11 mouse cellular contexts compared by ENCODE assay signal in genomic region chr9:30613715-30614114, GRCm38 (mm10).
DNase-seq lines count a peak whose midpoint lies in the region; ATAC-seq and TF ChIP-seq lines count a peak whose summit lies in the region.
"Had no signal": no experiment of that assay in that cellular context is flagged by ENCODE, and none has a peak within 500 bp of the region (broad histone marks: within the 10 kb centered on the region; RNA-seq: fewer than 3 reads in every experiment).

No protein-coding gene starts in this region.

- no peak overlapping the region for H3K4me2 ChIP-seq in heart, embryonic 11.5 days
- no peak overlapping the region for H3K4me2 ChIP-seq in lung, postnatal 0 days (replicated peaks; ENCODE audit: low read depth, low read length)
- no peak overlapping the region for H3K4me2 ChIP-seq in heart, postnatal 0 days (ENCODE audit: low read depth, low read length)
- H3K4me2 ChIP-seq: hindbrain, embryonic 14.5 days had no signal

- H3K4me1 ChIP-seq in heart, adult 2 months (ENCODE audit: control insufficient read depth, insufficient read depth, low read length): no peaks in the 10 kb centered on the region; the same call in 1 of the 2 replicates
- no peaks in the 10 kb centered on the region for H3K4me1 ChIP-seq in heart, embryonic 11.5 days (ENCODE audit: control insufficient read depth, insufficient read depth, low read length)
- H3K4me1 ChIP-seq in lung, postnatal 0 days (ENCODE audit: insufficient read depth, low read depth, low read length): no peaks in the 10 kb centered on the region
- H3K4me1 ChIP-seq in heart, postnatal 0 days (ENCODE audit: control insufficient read depth, insufficient read depth): no peaks in the 10 kb centered on the region

- H3K4me3 ChIP-seq in heart, adult 2 months: no peak overlapping the region
- no peak overlapping the region for H3K4me3 ChIP-seq in heart, embryonic 11.5 days (ENCODE audit: low read depth, low read length)
- no peak overlapping the region for H3K4me3 ChIP-seq in lung, postnatal 0 days (ENCODE audit: low read depth, low read length)
- no peak overlapping the region for H3K4me3 ChIP-seq in heart, postnatal 0 days (ENCODE audit: low read depth, low read length)

- no peak for TF ChIP-seq POLR2A in heart, adult 2 months (IDR thresholded peaks at IDR 0.05; ENCODE audit: insufficient read depth, low read depth, low read length)

- no peaks in the 10 kb centered on the region for H3K36me3 ChIP-seq in heart, adult 2 months (ENCODE audit: control insufficient read depth, insufficient read depth, low read length)
- H3K36me3 ChIP-seq in heart, embryonic 11.5 days (ENCODE audit: control insufficient read depth, insufficient read depth, low read length): no peaks in the 10 kb centered on the region
- no peaks in the 10 kb centered on the region for H3K36me3 ChIP-seq in lung, postnatal 0 days (ENCODE audit: insufficient read depth, low read length)
- no peaks in the 10 kb centered on the region for H3K36me3 ChIP-seq in heart, postnatal 0 days (replicated peaks; ENCODE audit: control insufficient read depth, insufficient read depth, low read length)

- intact Hi-C loops in heart, adult 2 months (cut with DNase I): no loop called here

- ATAC-seq in heart, embryonic 11.5 days (replicated peaks; ENCODE audit: insufficient number of reproducible peaks, low FRiP score, low TSS enrichment): no peak
- ATAC-seq in lung, postnatal 0 days: peak; percentile 54
- no peak for ATAC-seq in heart, postnatal 0 days (ENCODE audit: insufficient read depth, low read depth)

- peak; percentile 34 to 40 for DNase-seq in heart, adult 2 months
- DNase-seq in lung, postnatal 0 days (ENCODE audit: low spot score): peak; percentile 26
- no peak for DNase-seq in lung, postnatal 25 days (ENCODE audit: low spot score)
- DNase-seq in heart, postnatal 0 days (ENCODE audit: low spot score): peak; percentile 5
- peak; percentile 55 to 70 for DNase-seq in kidney, postnatal 4 days
- no peak for DNase-seq in thymus, postnatal 36 days
- no peak for DNase-seq in adrenal gland, adult 18-20 months (ENCODE audit: low spot score in 2 of 2)
- DNase-seq: adrenal gland, postnatal 10 days had no signal

- H3K79me2 ChIP-seq in heart, adult 2 months (replicated peaks; ENCODE audit: control insufficient read depth, insufficient read depth, low read length): no peaks in the 10 kb centered on the region

- H3K27ac ChIP-seq in heart, adult 2 months: no peak overlapping the region
- H3K27ac ChIP-seq in heart, embryonic 11.5 days (ENCODE audit: low read depth, low read length): no peak overlapping the region
- H3K27ac ChIP-seq in lung, postnatal 0 days (ENCODE audit: low read length): 0 out of 2 replicates have a peak overlapping the region, but pooled peaks have one; percentile 15
- no peak overlapping the region for H3K27ac ChIP-seq in heart, postnatal 0 days (ENCODE audit: low read depth)
- H3K27ac ChIP-seq: hindbrain, embryonic 14.5 days; liver, embryonic 14.5 days had no signal

- TF ChIP-seq EP300 in heart, adult 2 months (IDR thresholded peaks at IDR 0.05; ENCODE audit: insufficient read depth, low read depth, low read length): no peak
- TF ChIP-seq EP300 in lung, postnatal 0 days (IDR thresholded peaks at IDR 0.05): no peak
- no peak for TF ChIP-seq EP300 in heart, postnatal 0 days (IDR thresholded peaks at IDR 0.05; ENCODE audit: low read depth)

- no peaks in the 10 kb centered on the region for H3K27me3 ChIP-seq in heart, adult 2 months (ENCODE audit: control insufficient read depth, insufficient read depth, low read length)
- no peaks in the 10 kb centered on the region for H3K27me3 ChIP-seq in heart, embryonic 11.5 days (ENCODE audit: control insufficient read depth, insufficient read depth, low read length)
- no peaks in the 10 kb centered on the region for H3K27me3 ChIP-seq in lung, postnatal 0 days (replicated peaks; ENCODE audit: insufficient read depth, low read length)
- no peaks in the 10 kb centered on the region for H3K27me3 ChIP-seq in heart, postnatal 0 days (ENCODE audit: control insufficient read depth, insufficient read depth, low read length)

- TF ChIP-seq CTCF in heart, adult 2 months (IDR thresholded peaks at IDR 0.05): no peak
- no peak for TF ChIP-seq CTCF in lung, postnatal 0 days (IDR thresholded peaks at IDR 0.05)
- TF ChIP-seq CTCF in heart, postnatal 0 days (IDR thresholded peaks at IDR 0.05; ENCODE audit: low read depth): no peak

- WGBS in heart, adult 2 months: 54% methylated on average over 6 of the region's 6 CpGs
- 53% methylated on average over 6 of the region's 6 CpGs for WGBS in heart, embryonic 11.5 days (ENCODE audit: insufficient replicate concordance)
- WGBS in lung, postnatal 0 days: 59% methylated on average over 6 of the region's 6 CpGs
- 51% methylated on average over 6 of the region's 6 CpGs for WGBS in heart, postnatal 0 days

- H3K9me3 ChIP-seq in heart, embryonic 11.5 days (replicated peaks; ENCODE audit: control insufficient read depth, low read length): no peaks in the 10 kb centered on the region
- no peaks in the 10 kb centered on the region for H3K9me3 ChIP-seq in lung, postnatal 0 days (ENCODE audit: low read length)
- H3K9me3 ChIP-seq in heart, postnatal 0 days (replicated peaks; ENCODE audit: control insufficient read depth, low read length): no peaks in the 10 kb centered on the region

- H3K9ac ChIP-seq in heart, adult 2 months (ENCODE audit: low read depth, low read length): no peak overlapping the region
- no peak overlapping the region for H3K9ac ChIP-seq in heart, embryonic 11.5 days (ENCODE audit: low read depth, low read length)
- no peak overlapping the region for H3K9ac ChIP-seq in lung, postnatal 0 days (replicated peaks; ENCODE audit: low read depth)
- no peak overlapping the region for H3K9ac ChIP-seq in heart, postnatal 0 days (replicated peaks; ENCODE audit: low read depth, low read length)
- H3K9ac ChIP-seq: hindbrain, embryonic 14.5 days; liver, embryonic 14.5 days had no signal

Comparison
In these comparisons a context has a peak if more than half of its experiments do, and no peak if none do; other contexts are left out.
1. DNase-seq: peak in heart, adult 2 months (2 of 2), lung, postnatal 0 days (single experiment), heart, postnatal 0 days (single experiment) and kidney, postnatal 4 days (2 of 2); none in lung, postnatal 25 days (single experiment), thymus, postnatal 36 days (0 of 2) and adrenal gland, adult 18-20 months (0 of 2).